Mouse (Mus musculus) megakaryocyte-erythroid progenitor cell, adult 5 weeks (primary cell): Measurements from ENCODE around the gene Lrrc3b. TPM values are rescaled to one million over a fixed set of nuclear protein-coding genes. Genes with fewer than 3 reads are reported as not detected.

Source experiments
- polyA plus RNA-seq: library from polyadenylated mRNA; stranded (reverse); fragments of >175 nt; gene quantifications from 2 replicates; pipeline ENCODE4 v1.2.3, GENCODE M21; 2012

Gene Lrrc3b
- not detected in 2 replicates for polyA plus RNA-seq

GRCm38 (mm10) chr14:15438485-15439157, at the start of gene Lrrc3b:
TSS of gene Lrrc3b (minus strand) at chr14:15438987.

